9 mouse cellular contexts compared by ENCODE assay signal in the genomic region with DNA sequence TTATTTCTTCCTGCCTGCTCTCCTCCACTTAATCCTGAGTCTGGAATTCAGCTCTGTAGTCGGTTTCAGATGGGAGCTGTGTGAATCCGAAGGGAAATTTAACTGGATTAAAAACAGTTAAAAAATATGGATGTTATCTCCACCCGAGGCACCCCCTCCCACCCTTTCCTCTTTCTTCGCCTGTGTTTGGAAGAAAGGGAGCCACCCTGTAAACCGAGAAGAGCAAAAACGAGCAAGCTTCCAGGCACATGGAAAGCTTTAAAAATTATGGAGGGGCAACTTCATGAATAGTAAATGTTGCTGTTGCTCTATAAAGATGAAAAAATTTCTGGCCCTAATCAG. TPM values are rescaled to one million over a fixed set of nuclear protein-coding genes. Genes with fewer than 3 reads are reported as not detected.
DNase-seq lines count a peak whose midpoint lies in the region; ATAC-seq and TF ChIP-seq lines count a peak whose summit lies in the region.
"Had no signal": no experiment of that assay in that cellular context is flagged by ENCODE, and none has a peak within 500 bp of the region (broad histone marks: within the 10 kb centered on the region; RNA-seq: fewer than 3 reads in every experiment).

No protein-coding gene starts in this region.

- ATAC-seq in liver, embryonic 14.5 days (ENCODE audit: insufficient read depth): no peak

- H3K9ac ChIP-seq in liver, embryonic 14.5 days (replicated peaks): no peak overlapping the region

- H3K4me3 ChIP-seq in spleen, adult 2 months (ENCODE audit: extremely low read depth, insufficient read depth, insufficient read length): peak overlapping the region; percentile 48; the same call in 1 of the 2 replicates
- peak overlapping the region; percentile 6 to 40 for H3K4me3 ChIP-seq in liver, embryonic 14.5 days (ENCODE audit: insufficient read depth in 1 of 2, low read depth in 2 of 2, low read length in 2 of 2)
- H3K4me3 ChIP-seq: erythroblast, embryonic 14.5 days had no signal

- no peaks in the 10 kb centered on the region for H3K36me3 ChIP-seq in spleen, adult 2 months (ENCODE audit: control insufficient read depth, insufficient read depth, low read length)
- H3K36me3 ChIP-seq in liver, embryonic 14.5 days (replicated peaks; ENCODE audit: control insufficient read depth, insufficient read depth, low read depth): no peaks in the 10 kb centered on the region

- WGBS in spleen, adult 2 months: 76% methylated on average over 6 of the region's 6 CpGs
- 18% methylated on average over 6 of the region's 6 CpGs for WGBS in liver, embryonic 14.5 days (ENCODE audit: insufficient replicate concordance)

- no peak for TF ChIP-seq CTCF in spleen, adult 2 months (IDR thresholded peaks at IDR 0.05; ENCODE audit: extremely low read depth, insufficient read depth, insufficient read length, insufficient replicate concordance)
- no peak for TF ChIP-seq CTCF in liver, embryonic 14.5 days (IDR thresholded peaks at IDR 0.05; ENCODE audit: low read depth)

- DNase-seq in embryo, embryonic 11 days: peak; percentile 12
- no peak for DNase-seq in embryo, embryonic 10 days (ENCODE audit: low spot score)
- DNase-seq in spleen, adult 2 months (ENCODE audit: low read depth in 1 of 2, low spot score in 2 of 2): no peak
- no peak for DNase-seq in spleen, postnatal 36 days (ENCODE audit: low spot score in 2 of 2)
- no peak for DNase-seq in liver, embryonic 14.5 days (ENCODE audit: low read depth in 3 of 3, low spot score in 3 of 3)
- DNase-seq in urinary bladder, adult 2 months (ENCODE audit: low spot score): no peak
- no peak for DNase-seq in spleen, postnatal 10 days (ENCODE audit: low spot score in 2 of 2)
- DNase-seq in frontal cortex, postnatal 14 days (ENCODE audit: low spot score in 2 of 2): no peak

- no peak for TF ChIP-seq POLR2A in spleen, adult 2 months (IDR thresholded peaks at IDR 0.05; ENCODE audit: low read depth, low read length)

- H3K4me1 ChIP-seq in spleen, adult 2 months (ENCODE audit: control insufficient read depth, insufficient read depth, insufficient read length): peaks cover 3% of the 10 kb centered on the region; the same call in 1 of the 2 replicates
- peaks cover 0 to 1% of the 10 kb centered on the region in 2 experiments; a peak in 1 of 4 replicates for H3K4me1 ChIP-seq in liver, embryonic 14.5 days (replicated peaks; ENCODE audit: control insufficient read depth in 2 of 2, insufficient read depth in 2 of 2, low read length in 1 of 2)

- no peak for TF ChIP-seq EP300 in liver, embryonic 14.5 days (IDR thresholded peaks at IDR 0.05; ENCODE audit: low read depth)

- no peak overlapping the region for H3K27ac ChIP-seq in spleen, adult 2 months (ENCODE audit: insufficient read depth, low read length)
- no peak overlapping the region for H3K27ac ChIP-seq in liver, embryonic 14.5 days

- H3K27me3 ChIP-seq in spleen, adult 2 months (ENCODE audit: control insufficient read depth, insufficient read depth, low read length): peaks cover 4% of the 10 kb centered on the region
- peaks cover 17% of the 10 kb centered on the region for H3K27me3 ChIP-seq in liver, embryonic 14.5 days (ENCODE audit: control insufficient read depth, insufficient read depth, low read length)

- no peaks in the 10 kb centered on the region for H3K9me3 ChIP-seq in liver, embryonic 14.5 days (ENCODE audit: control insufficient read depth, low read length)

- H3K4me2 ChIP-seq in liver, embryonic 14.5 days (ENCODE audit: low read depth): no peak overlapping the region

RNA-seq across cellular contexts. Expression of gene C9, which starts 57.4 kb away (rescaled TPM):
- not detected in 2 replicates for polyA plus RNA-seq in spleen, adult 2 months (2012; rRNA removed)
- polyA plus RNA-seq in liver, embryonic 14.5 days (2012; rRNA removed): 0.57 and 1.3 TPM in 2 replicates
- polyA plus RNA-seq in liver, embryonic 14.5 days (2014; fragmentation: Nextera tagmentation; extraction: Ambion mirVana): 2.6 and 2.8 TPM in 2 replicates
- polyA plus RNA-seq in urinary bladder, adult 2 months (2012; rRNA removed): 0.04 and 0.06 TPM in 2 replicates
- polyA plus RNA-seq: erythroblast, embryonic 14.5 days had no signal
